Mouse (Mus musculus) spleen, adult 10 weeks (tissue): ENCODE data around the gene Clptm1l. TPM values are rescaled to one million over a fixed set of nuclear protein-coding genes. Genes with fewer than 3 reads are reported as not detected.

Experiments
- polyA plus RNA-seq: library from polyadenylated mRNA; stranded (reverse); fragments of 350-450 nt; fragmentation: Illumina TruSeq; extraction: RNeasy Lipid Tissue Mini Kit (QIAGEN cat#74804); gene quantifications from one replicate; pipeline ENCODE4 v1.2.3, GENCODE M21; 2015; ENCODE audit warnings: low replicate concordance; ENCODE audit not compliant: insufficient read depth

Gene Clptm1l
- polyA plus RNA-seq = 130 TPM

DNA sequence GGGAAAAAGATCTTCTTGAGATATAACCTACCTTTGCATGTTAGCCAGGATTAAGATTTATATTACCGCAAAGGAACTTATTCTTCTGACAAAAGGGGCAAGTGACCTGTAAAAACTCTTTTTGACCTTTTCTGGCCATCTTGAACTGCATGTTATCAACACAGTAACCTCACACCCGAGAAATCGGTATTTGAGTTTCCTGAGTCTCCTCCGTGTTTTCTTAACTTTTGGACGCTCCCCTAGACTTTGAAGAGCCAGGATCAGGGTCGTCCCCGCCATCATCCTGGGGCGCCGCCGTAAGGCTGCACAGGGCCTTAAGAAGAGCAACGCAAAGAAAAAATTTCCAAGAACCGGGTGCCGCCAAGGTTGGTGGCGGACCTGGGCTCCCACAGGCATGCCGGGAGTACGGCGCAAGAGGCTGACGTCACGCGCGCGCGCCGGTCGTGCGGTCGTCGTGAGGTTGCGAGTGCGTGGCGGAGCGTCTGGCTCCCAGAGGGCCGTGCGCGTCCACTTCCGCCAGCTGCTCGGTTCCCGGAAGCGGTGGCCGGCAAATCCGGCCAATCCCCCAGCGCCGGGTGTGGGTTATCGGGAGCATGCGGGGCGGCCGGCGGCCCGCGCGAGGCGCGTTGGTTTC lies at the start of gene Clptm1l:
Gene Clptm1l (plus strand): TSS at position 485 of the 634 bp plus-strand sequence.

DNA sequence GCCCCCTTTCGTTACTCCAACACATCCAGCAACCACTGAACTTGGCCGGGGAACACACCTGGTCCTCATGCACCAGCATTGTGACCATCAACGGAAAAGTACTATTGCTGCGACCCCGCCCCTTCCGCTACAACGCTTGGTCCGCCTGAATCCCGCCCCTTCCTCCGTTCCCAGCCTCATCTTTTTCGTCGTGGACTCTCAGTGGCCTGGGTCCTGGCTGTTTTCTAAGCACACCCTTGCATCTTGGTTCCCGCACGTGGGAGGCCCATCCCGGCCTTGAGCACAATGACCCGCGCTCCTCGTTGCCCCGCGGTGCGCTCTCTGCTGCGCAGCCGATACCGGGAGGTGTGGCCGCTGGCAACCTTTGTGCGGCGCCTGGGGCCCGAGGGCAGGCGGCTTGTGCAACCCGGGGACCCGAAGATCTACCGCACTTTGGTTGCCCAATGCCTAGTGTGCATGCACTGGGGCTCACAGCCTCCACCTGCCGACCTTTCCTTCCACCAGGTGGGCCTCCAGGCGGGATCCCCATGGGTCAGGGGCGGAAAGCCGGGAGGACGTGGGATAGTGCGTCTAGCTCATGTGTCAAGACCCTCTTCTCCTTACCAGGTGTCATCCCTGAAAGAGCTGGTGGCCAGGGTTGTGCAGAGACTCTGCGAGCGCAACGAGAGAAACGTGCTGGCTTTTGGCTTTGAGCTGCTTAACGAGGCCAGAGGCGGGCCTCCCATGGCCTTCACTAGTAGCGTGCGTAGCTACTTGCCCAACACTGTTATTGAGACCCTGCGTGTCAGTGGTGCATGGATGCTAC lies 23.1 kb downstream of the Clptm1l start, which contains the start of gene Tert:
Gene Tert (plus strand): TSS at position 167 of the 805 bp plus-strand sequence.

Other genes starting within 250 kb of the Clptm1l start
- 71.6 TPM for gene Lpcat1, start 136.8 kb upstream of the Clptm1l start, polyA plus RNA-seq
- gene Slc6a3, start 67.3 kb upstream of the Clptm1l start, polyA plus RNA-seq = 0.23 TPM
- 2.9 TPM for gene Tert, start 22.9 kb downstream of the Clptm1l start, polyA plus RNA-seq
- not detected for gene Slc6a18, start 74.0 kb downstream of the Clptm1l start, polyA plus RNA-seq
- gene Slc6a19, start 100.9 kb downstream of the Clptm1l start, polyA plus RNA-seq = 3.5 TPM
- 38.9 TPM for gene Slc12a7, start 129.1 kb downstream of the Clptm1l start, polyA plus RNA-seq
- 2.6 TPM for gene Nkd2, start 243.6 kb downstream of the Clptm1l start, polyA plus RNA-seq